Comparison of ENCODE assay signal across 12 mouse cellular contexts in the genomic region with DNA sequence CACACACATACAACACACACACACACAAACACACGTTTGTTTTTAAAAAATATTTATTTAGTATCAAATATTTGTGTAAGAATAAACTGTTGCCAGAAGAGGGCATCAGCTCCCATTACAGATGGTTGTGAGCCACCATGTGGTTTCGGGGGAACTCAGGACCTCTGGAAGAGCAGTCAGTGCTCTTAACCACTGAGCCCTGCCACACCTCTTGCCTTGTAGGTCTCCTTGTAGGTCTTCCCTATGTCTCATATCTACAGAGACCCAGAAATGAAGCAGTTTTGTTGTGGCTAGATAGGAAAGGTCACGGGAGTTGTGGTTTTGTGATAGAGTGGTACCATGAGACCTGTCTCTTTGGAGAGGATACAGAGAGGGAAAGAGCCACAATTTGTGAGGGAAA. TPM values are rescaled to one million over a fixed set of nuclear protein-coding genes. Genes with fewer than 3 reads are reported as not detected.
DNase-seq lines count a peak whose midpoint lies in the region; ATAC-seq and TF ChIP-seq lines count a peak whose summit lies in the region.
"Had no signal": no experiment of that assay in that cellular context is flagged by ENCODE, and none has a peak within 500 bp of the region (broad histone marks: within the 10 kb centered on the region; RNA-seq: fewer than 3 reads in every experiment).

No protein-coding gene starts in this region.

- no peak overlapping the region for H3K9ac ChIP-seq in lung, postnatal 0 days (replicated peaks; ENCODE audit: low read depth)
- H3K9ac ChIP-seq: lung, embryonic 15.5 days had no signal

- H3K27ac ChIP-seq in lung, postnatal 0 days (ENCODE audit: low read length): no peak overlapping the region
- H3K27ac ChIP-seq in limb, embryonic 10.5 days: peak overlapping the region; percentile 90; the same call in 1 of the 2 replicates
- H3K27ac ChIP-seq in olfactory bulb, adult 2 months (ENCODE audit: insufficient read depth, low read depth, low read length): peak overlapping the region; percentile 85
- H3K27ac ChIP-seq: hindbrain, postnatal 0 days; lung, embryonic 15.5 days had no signal

- H3K36me3 ChIP-seq in lung, postnatal 0 days (ENCODE audit: insufficient read depth, low read length): no peaks in the 10 kb centered on the region
- no peaks in the 10 kb centered on the region for H3K36me3 ChIP-seq in limb, embryonic 10.5 days
- H3K36me3 ChIP-seq: lung, embryonic 15.5 days had no signal

- ATAC-seq in lung, postnatal 0 days: no peak
- ATAC-seq in cerebellum, adult (ENCODE audit: insufficient number of reproducible peaks, low FRiP score, low TSS enrichment): no peak
- no peak for ATAC-seq in monocyte, adult 5-6 weeks (replicated peaks; ENCODE audit: insufficient number of reproducible peaks, low FRiP score, low TSS enrichment, poor library complexity, severe bottlenecking)
- ATAC-seq: hindbrain, postnatal 0 days had no signal

- no peaks in the 10 kb centered on the region for H3K27me3 ChIP-seq in lung, postnatal 0 days (replicated peaks; ENCODE audit: insufficient read depth, low read length)
- peaks cover 29% of the 10 kb centered on the region for H3K27me3 ChIP-seq in limb, embryonic 10.5 days (ENCODE audit: low read depth, poor library complexity, severe bottlenecking)

- no peak overlapping the region for H3K4me2 ChIP-seq in lung, postnatal 0 days (replicated peaks; ENCODE audit: low read depth, low read length)
- H3K4me2 ChIP-seq: heart, embryonic 11.5 days; lung, embryonic 15.5 days had no signal

- TF ChIP-seq CTCF in lung, postnatal 0 days (IDR thresholded peaks at IDR 0.05): peak; percentile 53
- TF ChIP-seq CTCF in brain, embryonic 14.5 days (IDR thresholded peaks at IDR 0.05; ENCODE audit: borderline replicate concordance, extremely low read depth, insufficient read depth, insufficient read length): no peak
- TF ChIP-seq CTCF in olfactory bulb, adult 2 months (IDR thresholded peaks at IDR 0.05; ENCODE audit: insufficient read depth, low read depth, low read length): no peak

- H3K9me3 ChIP-seq in lung, postnatal 0 days (ENCODE audit: low read length): no peaks in the 10 kb centered on the region
- H3K9me3 ChIP-seq in limb, embryonic 10.5 days (replicated peaks): no peaks in the 10 kb centered on the region
- H3K9me3 ChIP-seq: lung, embryonic 15.5 days had no signal

- WGBS in lung, postnatal 0 days: 58% methylated on average over 3 of the region's 3 CpGs
- WGBS in limb, embryonic 10.5 days: 68% methylated on average over 3 of the region's 3 CpGs
- WGBS in olfactory bulb, adult 2 months: 41% methylated on average over 3 of the region's 3 CpGs

- TF ChIP-seq EP300 in lung, postnatal 0 days (IDR thresholded peaks at IDR 0.05): no peak

- H3K4me1 ChIP-seq in lung, postnatal 0 days (ENCODE audit: insufficient read depth, low read depth, low read length): peaks cover 5% of the 10 kb centered on the region
- H3K4me1 ChIP-seq in limb, embryonic 10.5 days: peaks cover 39% of the 10 kb centered on the region
- H3K4me1 ChIP-seq in olfactory bulb, adult 2 months (ENCODE audit: control insufficient read depth, insufficient read depth, low read length): peaks cover 25% of the 10 kb centered on the region

- no peak for TF ChIP-seq POLR2A in brain, embryonic 14.5 days (IDR thresholded peaks at IDR 0.05; ENCODE audit: borderline replicate concordance, extremely low read depth, insufficient read depth, insufficient read length, poor library complexity, severe bottlenecking)
- no peak for TF ChIP-seq POLR2A in olfactory bulb, adult 2 months (IDR thresholded peaks at IDR 0.05; ENCODE audit: insufficient read depth, low read depth, low read length)

- peak; percentile 51 for DNase-seq in lung, postnatal 0 days (ENCODE audit: low spot score)
- no peak for DNase-seq in lung, postnatal 36 days
- DNase-seq in brain, embryonic 14.5 days (ENCODE audit: low read depth): peak; percentile 11
- no peak for DNase-seq in limb, embryonic 10.5 days (ENCODE audit: low spot score)
- DNase-seq: layer of hippocampus, adult 9-11 months; thymus, adult 2 months had no signal

- no peak overlapping the region for H3K4me3 ChIP-seq in lung, postnatal 0 days (ENCODE audit: low read depth, low read length)
- no peak overlapping the region for H3K4me3 ChIP-seq in limb, embryonic 10.5 days
- no peak overlapping the region for H3K4me3 ChIP-seq in olfactory bulb, adult 2 months (ENCODE audit: insufficient read depth, low read depth, low read length)
- H3K4me3 ChIP-seq: lung, embryonic 15.5 days had no signal

RNA-seq across cellular contexts. Expression of gene Rnf227, which starts 6.3 kb away (rescaled TPM):
- polyA plus RNA-seq in lung, postnatal 0 days (2015; fragmentation: Nextera tagmentation; extraction: Ambion mirVana): 5.7 and 6.6 TPM in 2 replicates
- 82.8 and 115 TPM in 2 replicates for polyA plus RNA-seq in brain, embryonic 14.5 days (2012; rRNA removed)
- polyA plus RNA-seq in limb, embryonic 10.5 days (2016; fragmentation: Nextera tagmentation; extraction: Ambion mirVana): 14.2 and 20.6 TPM in 2 replicates
- not detected in 2 replicates for polyA plus RNA-seq in olfactory bulb, adult 2 months (2012; ENCODE audit: insufficient read depth, insufficient read length, low replicate concordance, missing spikeins)
- 1.3 to 3.6 TPM (median 1.5 TPM) in 3 replicates for total RNA-seq in monocyte, adult 5-6 weeks (2017)

RNA-seq across cellular contexts. Expression of gene Kcnab3, which starts 7.9 kb away (rescaled TPM):
- polyA plus RNA-seq in lung, postnatal 0 days (2015; fragmentation: Nextera tagmentation; extraction: Ambion mirVana): 0.86 and 0.93 TPM in 2 replicates
- polyA plus RNA-seq in brain, embryonic 14.5 days (2012; rRNA removed): 7.0 and 8.7 TPM in 2 replicates
- polyA plus RNA-seq in limb, embryonic 10.5 days (2016; fragmentation: Nextera tagmentation; extraction: Ambion mirVana): 0.93 and 1.4 TPM in 2 replicates
- not detected in 2 replicates for polyA plus RNA-seq in olfactory bulb, adult 2 months (2012; ENCODE audit: insufficient read depth, insufficient read length, low replicate concordance, missing spikeins)
- total RNA-seq in monocyte, adult 5-6 weeks (2017): 2.0 to 2.3 TPM in 2 of 3 replicates, not detected in the other

RNA-seq across cellular contexts. Expression of gene Trappc1, which starts 10.1 kb away (rescaled TPM):
- polyA plus RNA-seq in lung, postnatal 0 days (2015; fragmentation: Nextera tagmentation; extraction: Ambion mirVana): 109 TPM in 2 replicates
- polyA plus RNA-seq in brain, embryonic 14.5 days (2012; rRNA removed): 116 and 118 TPM in 2 replicates
- polyA plus RNA-seq in limb, embryonic 10.5 days (2016; fragmentation: Nextera tagmentation; extraction: Ambion mirVana): 135 and 144 TPM in 2 replicates
- not detected in 2 replicates for polyA plus RNA-seq in olfactory bulb, adult 2 months (2012; ENCODE audit: insufficient read depth, insufficient read length, low replicate concordance, missing spikeins)
- total RNA-seq in monocyte, adult 5-6 weeks (2017): 54.4 to 91.3 TPM (median 61.3 TPM) in 3 replicates

RNA-seq across cellular contexts. Expression of gene Cntrob, which starts 10.3 kb away (rescaled TPM):
- polyA plus RNA-seq in lung, postnatal 0 days (2015; fragmentation: Nextera tagmentation; extraction: Ambion mirVana): 5.0 and 5.5 TPM in 2 replicates
- 42.2 and 54.4 TPM in 2 replicates for polyA plus RNA-seq in brain, embryonic 14.5 days (2012; rRNA removed)
- polyA plus RNA-seq in limb, embryonic 10.5 days (2016; fragmentation: Nextera tagmentation; extraction: Ambion mirVana): 28.9 and 36.2 TPM in 2 replicates
- polyA plus RNA-seq in olfactory bulb, adult 2 months (2012; ENCODE audit: insufficient read depth, insufficient read length, low replicate concordance, missing spikeins): not detected in 2 replicates
- 5.8 to 26.8 TPM (median 19.1 TPM) in 3 replicates for total RNA-seq in monocyte, adult 5-6 weeks (2017)

RNA-seq across cellular contexts. Expression of gene Chd3, which starts 35.3 kb away (rescaled TPM):
- polyA plus RNA-seq in lung, postnatal 0 days (2015; fragmentation: Nextera tagmentation; extraction: Ambion mirVana): 29.9 and 38.4 TPM in 2 replicates
- polyA plus RNA-seq in brain, embryonic 14.5 days (2012; rRNA removed): 321 and 358 TPM in 2 replicates
- 35.1 and 70.5 TPM in 2 replicates for polyA plus RNA-seq in limb, embryonic 10.5 days (2016; fragmentation: Nextera tagmentation; extraction: Ambion mirVana)
- polyA plus RNA-seq in olfactory bulb, adult 2 months (2012; ENCODE audit: insufficient read depth, insufficient read length, low replicate concordance, missing spikeins): 175 and 278 TPM in 2 replicates
- 76.7 to 192 TPM (median 86.2 TPM) in 3 replicates for total RNA-seq in monocyte, adult 5-6 weeks (2017)

Comparison
In these comparisons a context has a peak if more than half of its experiments do, and no peak if none do; other contexts are left out.
1. DNase-seq: peak in lung, postnatal 0 days (single experiment) and brain, embryonic 14.5 days (single experiment); none in lung, postnatal 36 days (single experiment) and limb, embryonic 10.5 days (single experiment).
2. RNA of gene Trappc1, which starts 10.1 kb away (polyA plus RNA-seq): 135 to 144 TPM in limb, embryonic 10.5 days, 116 to 118 TPM in brain, embryonic 14.5 days and 109 TPM in lung, postnatal 0 days; not detected in olfactory bulb, adult 2 months; every median in the first group is over 100 times any median in the second.